Mouse (Mus musculus) heart, adult 2 months (tissue): ENCODE results near the gene Nipbl. TPM values are rescaled to one million over a fixed set of nuclear protein-coding genes. Genes with fewer than 3 reads are reported as not detected.

Experiments used
- DNase-seq, 2 experiments: peaks; one replicate each; pipeline ENCODE4 v3.0.0; 2021
- H3K27ac ChIP-seq: fragments of 200-600 bp; 2 replicates; pipeline ENCODE4 v1.8.1; 2022
- H3K27me3 ChIP-seq: fragments of 200-500 bp; 2 replicates; pipeline ENCODE4 v1.6.1; 2012; ENCODE audit warnings: mild to moderate bottlenecking, low read length, inconsistent platforms, mixed read lengths; ENCODE audit not compliant: control insufficient read depth, insufficient read depth
- H3K36me3 ChIP-seq: fragments of 200-500 bp; 2 replicates; pipeline ENCODE4 v1.6.1; 2012; ENCODE audit warnings: low read length, inconsistent platforms; ENCODE audit not compliant: control insufficient read depth, insufficient read depth
- H3K4me1 ChIP-seq: fragments of 200-500 bp; 2 replicates; pipeline ENCODE4 v1.6.1; 2011; ENCODE audit warnings: low read length; ENCODE audit not compliant: control insufficient read depth, insufficient read depth
- H3K4me3 ChIP-seq: fragments of 200-600 bp; 2 replicates; pipeline ENCODE4 v1.8.1; 2022
- H3K79me2 ChIP-seq: fragments of 200-500 bp; replicated peaks from 2 replicates; pipeline ENCODE4 v1.6.1; 2012; ENCODE audit warnings: mild to moderate bottlenecking, inconsistent platforms, low read length, moderate library complexity, mixed read lengths; ENCODE audit not compliant: control insufficient read depth, insufficient read depth
- H3K9ac ChIP-seq: fragments of 200-500 bp; 2 replicates; pipeline ENCODE4 v1.6.1; 2012; ENCODE audit warnings: low read depth, mild to moderate bottlenecking, control low read depth, inconsistent platforms, low read length, mixed read lengths
- CTCF ChIP-seq: fragments of 200-600 bp; IDR thresholded peaks from 2 replicates; pipeline ENCODE4 v1.8.1; 2022; ENCODE audit warnings: antibody characterized with exemption, mild to moderate bottlenecking, moderate library complexity
- EP300 ChIP-seq: fragments of 200-500 bp; IDR thresholded peaks from 2 replicates; pipeline ENCODE4 v1.6.1; 2011; ENCODE audit warnings: low read depth, low read length, control low read depth; ENCODE audit not compliant: insufficient read depth
- POLR2A ChIP-seq: fragments of 200-500 bp; IDR thresholded peaks from 2 replicates; pipeline ENCODE4 v1.6.1; 2011; ENCODE audit warnings: mild to moderate bottlenecking, low read depth, low read length, control low read depth; ENCODE audit not compliant: insufficient read depth
- WGBS: fragments of 180-500 bp; shearing (Covaris S2); methylation state at CpG from one replicate; pipeline ENCODE4 v1.1.7; 2018; 5-methylcytosine and 5-hydroxymethylcytosine counted together
- intact Hi-C: fragments of 180-260 bp; cut with DNase I; formaldehyde crosslinking; loops from one replicate; pipeline ENCODE4 v1.15.1; 2025
- polyA plus RNA-seq: library from polyadenylated mRNA; depleted of rRNA; stranded (reverse); fragments of >200 nt; gene quantifications from 2 replicates; pipeline ENCODE4 v1.2.3, GENCODE M21; 2012
- total RNA-seq, 2 experiments: library from RNA; stranded (reverse); gene quantifications; 2 replicates each; pipeline ENCODE4 v1.2.3; 2021

Gene Nipbl
- total and polyA plus RNA-seq, 3 experiments: 4.1 to 29.5 (median 26.6) TPM

DNA sequence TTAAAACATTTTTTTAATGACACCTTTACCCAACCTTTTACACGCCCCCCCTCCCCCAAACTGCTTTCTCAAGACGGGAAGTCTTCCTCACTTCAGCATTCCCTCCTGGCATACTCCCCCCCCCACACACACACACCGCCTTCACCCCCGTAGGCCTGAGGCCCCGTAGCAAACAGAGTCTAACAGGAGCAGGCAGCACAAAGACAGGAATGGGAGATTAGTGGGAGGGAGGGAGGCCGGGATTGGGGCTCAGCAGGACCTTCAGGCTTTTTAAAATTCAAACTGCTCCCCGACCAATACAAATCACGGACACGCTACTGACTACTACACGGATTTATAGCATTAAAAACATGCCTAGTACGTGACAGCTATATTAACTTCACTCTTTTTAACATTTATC is 2.1 kb downstream of the Nipbl start:
- WGBS: 2% methylated on average over 11 of the region's 11 CpGs
- peaks cover 3% of the 10 kb centered on the region for H3K4me1 ChIP-seq
- TF ChIP-seq CTCF (no peak), EP300 (no peak), POLR2A (no peak)
- peak overlapping the region; percentile 63 for H3K9ac ChIP-seq
- peaks cover 2% of the 10 kb centered on the region for H3K36me3 ChIP-seq
- DNase-seq: peak; percentile 8 to 30
- H3K4me3 ChIP-seq: peak overlapping the region; percentile 66
- intact Hi-C loops: loop anchor here (5.0 to 10.0 kb wide), 2 partner anchors 40 to 337 kb away; partner anchors contain the start of gene Nup155
- H3K79me2 ChIP-seq: peaks cover 3% of the 10 kb centered on the region; the same call in 1 of the 2 replicates
- no peaks in the 10 kb centered on the region for H3K27me3 ChIP-seq
- peak overlapping the region; percentile 92 for H3K27ac ChIP-seq

DNA sequence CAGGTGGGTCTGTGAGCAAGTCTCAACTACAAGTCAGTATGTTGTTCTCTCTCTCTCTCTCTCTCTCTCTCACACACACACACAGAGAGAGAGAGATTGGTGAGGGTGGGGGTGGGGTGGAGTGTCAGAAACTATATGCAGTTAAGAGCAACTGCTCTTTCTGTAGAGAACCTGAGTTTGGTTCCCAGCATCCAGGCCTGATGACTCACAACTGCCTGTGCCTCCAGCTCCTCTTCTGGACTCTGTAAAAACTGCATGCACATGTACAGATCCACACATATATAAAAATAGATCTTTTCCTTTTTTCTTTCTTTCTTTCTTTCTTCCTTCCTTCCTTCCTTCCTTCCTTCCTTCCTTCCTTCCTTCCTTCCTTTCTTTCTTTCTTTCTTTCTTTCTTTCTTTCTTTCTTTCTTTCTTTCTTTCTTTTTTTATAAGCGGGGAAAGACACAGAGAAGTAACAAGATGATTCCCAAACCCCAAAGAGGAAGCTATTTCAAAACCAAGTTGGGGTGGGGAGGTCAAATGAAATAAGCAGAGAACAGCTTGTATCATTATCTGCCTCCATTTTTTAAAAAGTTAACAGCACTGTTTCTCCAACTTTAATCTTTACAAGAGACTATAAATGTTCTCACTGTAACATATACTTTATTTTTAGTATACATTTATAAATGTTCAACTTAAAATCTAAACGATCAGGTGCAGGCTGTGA is 10.9 kb downstream of the Nipbl start:
- WGBS: 89% methylated on average over 2 of the region's 2 CpGs
- H3K27me3 ChIP-seq: no peaks in the 10 kb centered on the region
- peaks cover 10% of the 10 kb centered on the region for H3K79me2 ChIP-seq
- H3K9ac ChIP-seq: no peak overlapping the region
- peaks cover 2% of the 10 kb centered on the region; the same call in 1 of the 2 replicates for H3K36me3 ChIP-seq
- no peak overlapping the region for H3K4me3 ChIP-seq
- no peak overlapping the region for H3K27ac ChIP-seq
- no peak for DNase-seq
- H3K4me1 ChIP-seq: peaks cover 2% of the 10 kb centered on the region; the same call in 1 of the 2 replicates
- intact Hi-C loops: no loop called here
- no peak for TF ChIP-seq POLR2A
- no peak for TF ChIP-seq EP300
- peak; percentile 22; the same call in 1 of the 2 replicates for TF ChIP-seq CTCF

DNA sequence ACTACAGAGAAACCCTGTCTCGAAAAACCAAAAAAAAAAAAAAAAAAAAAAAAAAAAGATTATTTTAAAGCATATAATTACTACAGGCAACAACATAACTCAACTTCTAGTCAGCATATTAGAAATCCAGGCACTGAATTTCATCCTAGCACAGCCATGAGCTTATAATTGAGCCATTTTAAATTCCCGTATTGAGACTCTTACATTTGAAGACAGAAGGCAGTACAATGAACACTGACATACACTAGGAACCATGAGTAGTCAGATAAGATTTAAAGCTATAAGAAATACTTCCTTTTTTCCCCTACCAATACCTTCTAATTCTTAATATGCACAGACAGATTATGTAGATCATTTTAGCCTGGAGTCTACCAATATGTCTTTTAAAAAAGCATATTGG is 11.7 kb downstream of the Nipbl start:
- H3K79me2 ChIP-seq: peaks cover 11% of the 10 kb centered on the region
- no peak for TF ChIP-seq CTCF
- TF ChIP-seq EP300: no peak
- no peak for TF ChIP-seq POLR2A
- WGBS: 96% methylated on average over 2 of the region's 2 CpGs
- no peak overlapping the region for H3K27ac ChIP-seq
- peaks cover 2% of the 10 kb centered on the region; the same call in 1 of the 2 replicates for H3K4me1 ChIP-seq
- DNase-seq: no peak
- intact Hi-C loops: no loop called here
- H3K9ac ChIP-seq: no peak overlapping the region
- peaks cover 2% of the 10 kb centered on the region; the same call in 1 of the 2 replicates for H3K36me3 ChIP-seq
- no peak overlapping the region for H3K4me3 ChIP-seq
- no peaks in the 10 kb centered on the region for H3K27me3 ChIP-seq

DNA sequence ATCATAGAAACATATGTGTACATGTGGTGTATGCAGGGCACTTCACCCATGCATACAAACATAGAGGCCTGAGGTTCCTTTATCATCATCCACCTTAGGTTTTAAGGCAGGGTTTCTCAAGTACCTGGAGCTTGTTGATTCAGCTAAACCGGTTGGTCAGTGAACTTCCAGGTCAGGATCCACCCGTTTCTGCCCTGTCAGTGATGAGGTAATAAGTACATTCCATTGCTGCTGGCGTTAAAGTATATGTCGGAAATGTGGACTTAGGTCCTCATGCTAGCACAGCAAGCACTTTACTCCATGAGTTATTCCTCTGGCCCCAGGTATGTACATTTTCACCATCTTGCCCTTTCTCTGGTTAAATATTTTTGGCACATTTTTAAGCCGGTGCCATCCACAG is 14.8 kb downstream of the Nipbl start:
- H3K36me3 ChIP-seq: peaks cover 2% of the 10 kb centered on the region; the same call in 1 of the 2 replicates
- peaks cover 15% of the 10 kb centered on the region for H3K79me2 ChIP-seq
- TF ChIP-seq EP300 (no peak), POLR2A (no peak), CTCF (no peak)
- no peaks in the 10 kb centered on the region for H3K27me3 ChIP-seq
- no peak overlapping the region for H3K9ac ChIP-seq
- H3K4me1 ChIP-seq: peaks cover 2% of the 10 kb centered on the region; the same call in 1 of the 2 replicates
- H3K27ac ChIP-seq: no peak overlapping the region
- DNase-seq: no peak
- no peak overlapping the region for H3K4me3 ChIP-seq
- 80% methylated on average over 5 of the region's 5 CpGs for WGBS
- intact Hi-C loops: no loop called here

DNA sequence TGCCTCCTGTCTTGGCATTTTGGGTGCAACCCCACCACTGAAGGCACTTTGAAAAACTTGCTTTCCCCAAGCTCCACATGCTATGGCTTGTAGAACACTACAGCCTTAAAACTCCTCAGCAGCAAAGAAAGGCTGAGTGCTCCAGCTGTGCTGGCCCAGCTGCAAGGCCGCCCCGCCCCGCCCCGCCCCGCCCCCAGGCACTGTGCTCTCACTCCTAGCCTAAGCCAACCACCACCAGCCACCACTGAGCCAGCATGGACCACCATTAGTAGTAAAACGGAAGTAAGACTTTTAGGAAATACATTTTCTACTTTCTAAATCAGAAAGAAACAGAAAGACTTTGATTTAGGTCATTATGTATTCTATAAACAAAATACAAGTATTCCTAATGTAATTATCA is 23.4 kb downstream of the Nipbl start:
- Histone ChIP-seq H3K36me3 (peaks cover 7% of the 10 kb centered on the region), H3K9ac (no peak overlapping the region), H3K79me2 (peaks cover 7% of the 10 kb centered on the region), H3K27me3 (no peaks in the 10 kb centered on the region), H3K4me1 (peaks cover 6% of the 10 kb centered on the region), H3K27ac (no peak overlapping the region), H3K4me3 (no peak overlapping the region)
- TF ChIP-seq EP300: no peak
- no peak for TF ChIP-seq CTCF
- TF ChIP-seq POLR2A: no peak
- 49% methylated on average over 6 of the region's 6 CpGs for WGBS
- intact Hi-C loops: no loop called here
- DNase-seq: no peak

DNA sequence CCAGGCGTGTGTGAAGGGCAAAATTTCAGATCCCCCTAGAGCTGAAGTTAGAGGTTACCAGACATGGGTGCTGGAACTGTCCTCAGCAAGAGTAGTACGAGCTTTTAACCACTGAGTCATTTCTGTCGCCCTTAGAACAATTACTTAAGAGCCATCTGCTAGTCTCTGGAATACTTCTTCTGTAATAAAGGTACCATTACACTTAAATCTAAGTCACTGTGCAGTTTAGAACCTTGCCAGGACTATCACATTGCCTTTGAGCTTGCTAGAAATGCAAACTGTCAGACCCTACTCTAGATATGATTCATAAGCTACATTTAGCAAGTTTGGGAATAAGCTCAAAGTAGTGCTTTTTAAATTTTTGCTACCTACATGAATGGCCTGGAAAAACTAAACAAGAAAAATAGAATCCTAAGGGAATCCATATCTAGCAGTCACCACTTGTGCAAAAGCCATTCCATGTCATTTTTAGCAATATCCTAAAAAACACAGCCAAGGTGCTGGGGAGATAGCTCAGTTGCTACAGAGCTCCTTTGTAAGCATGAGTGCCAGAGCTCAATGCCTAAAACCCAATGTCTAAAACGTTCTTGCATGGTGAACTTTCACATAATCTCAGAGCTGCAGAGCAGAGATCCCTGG is 27.6 kb downstream of the Nipbl start:
- H3K27me3 ChIP-seq: no peaks in the 10 kb centered on the region
- intact Hi-C loops: no loop called here
- H3K4me3 ChIP-seq: no peak overlapping the region
- H3K27ac ChIP-seq: no peak overlapping the region
- peaks cover 11% of the 10 kb centered on the region for H3K4me1 ChIP-seq
- no peak overlapping the region for H3K9ac ChIP-seq
- DNase-seq: no peak
- TF ChIP-seq CTCF (no peak), EP300 (no peak), POLR2A (no peak)
- H3K36me3 ChIP-seq: peaks cover 15% of the 10 kb centered on the region
- peaks cover 8% of the 10 kb centered on the region; the same call in 1 of the 2 replicates for H3K79me2 ChIP-seq
- WGBS: 60% methylated on average over 4 of the region's 4 CpGs
